Mouse (Mus musculus) heart, adult 2 months (tissue): ENCODE measurements around the gene Dpep2nb. TPM values are rescaled to one million over a fixed set of nuclear protein-coding genes. Genes with fewer than 3 reads are reported as not detected.

Experiments
- DNase-seq, 2 experiments: peaks; one replicate each; pipeline ENCODE4 v3.0.0; 2021
- H3K27ac ChIP-seq: fragments of 200-600 bp; 2 replicates; pipeline ENCODE4 v1.8.1; 2022
- H3K27me3 ChIP-seq: fragments of 200-500 bp; 2 replicates; pipeline ENCODE4 v1.6.1; 2012; ENCODE audit warnings: mild to moderate bottlenecking, low read length, inconsistent platforms, mixed read lengths; ENCODE audit not compliant: control insufficient read depth, insufficient read depth
- H3K36me3 ChIP-seq: fragments of 200-500 bp; 2 replicates; pipeline ENCODE4 v1.6.1; 2012; ENCODE audit warnings: low read length, inconsistent platforms; ENCODE audit not compliant: control insufficient read depth, insufficient read depth
- H3K4me1 ChIP-seq: fragments of 200-500 bp; 2 replicates; pipeline ENCODE4 v1.6.1; 2011; ENCODE audit warnings: low read length; ENCODE audit not compliant: control insufficient read depth, insufficient read depth
- H3K4me3 ChIP-seq: fragments of 200-600 bp; 2 replicates; pipeline ENCODE4 v1.8.1; 2022
- H3K79me2 ChIP-seq: fragments of 200-500 bp; replicated peaks from 2 replicates; pipeline ENCODE4 v1.6.1; 2012; ENCODE audit warnings: mild to moderate bottlenecking, inconsistent platforms, low read length, moderate library complexity, mixed read lengths; ENCODE audit not compliant: control insufficient read depth, insufficient read depth
- H3K9ac ChIP-seq: fragments of 200-500 bp; 2 replicates; pipeline ENCODE4 v1.6.1; 2012; ENCODE audit warnings: low read depth, mild to moderate bottlenecking, control low read depth, inconsistent platforms, low read length, mixed read lengths
- CTCF ChIP-seq: fragments of 200-600 bp; IDR thresholded peaks from 2 replicates; pipeline ENCODE4 v1.8.1; 2022; ENCODE audit warnings: antibody characterized with exemption, mild to moderate bottlenecking, moderate library complexity
- EP300 ChIP-seq: fragments of 200-500 bp; IDR thresholded peaks from 2 replicates; pipeline ENCODE4 v1.6.1; 2011; ENCODE audit warnings: low read depth, low read length, control low read depth; ENCODE audit not compliant: insufficient read depth
- POLR2A ChIP-seq: fragments of 200-500 bp; IDR thresholded peaks from 2 replicates; pipeline ENCODE4 v1.6.1; 2011; ENCODE audit warnings: mild to moderate bottlenecking, low read depth, low read length, control low read depth; ENCODE audit not compliant: insufficient read depth
- WGBS: fragments of 180-500 bp; shearing (Covaris S2); methylation state at CpG from one replicate; pipeline ENCODE4 v1.1.7; 2018; 5-methylcytosine and 5-hydroxymethylcytosine counted together
- intact Hi-C: fragments of 180-260 bp; cut with DNase I; formaldehyde crosslinking; loops from one replicate; pipeline ENCODE4 v1.15.1; 2025
- polyA plus RNA-seq: library from polyadenylated mRNA; depleted of rRNA; stranded (reverse); fragments of >200 nt; gene quantifications from 2 replicates; pipeline ENCODE4 v1.2.3, GENCODE M21; 2012
- total RNA-seq, 2 experiments: library from RNA; stranded (reverse); gene quantifications; 2 replicates each; pipeline ENCODE4 v1.2.3; 2021

Gene Dpep2nb
- total and polyA plus RNA-seq, 3 experiments: not detected

- TF ChIP-seq CTCF (no peak), POLR2A (no peak), EP300 (no peak)
- H3K27ac ChIP-seq: no peak overlapping the region
- H3K4me1 ChIP-seq: peaks cover 7% of the 10 kb centered on the region
- 84% methylated on average over 5 of the region's 5 CpGs for WGBS
- no peak overlapping the region for H3K4me3 ChIP-seq
- intact Hi-C loops: no loop called here
- H3K9ac ChIP-seq: no peak overlapping the region
- H3K27me3 ChIP-seq: no peaks in the 10 kb centered on the region
- no peak for DNase-seq
- H3K79me2 ChIP-seq: no peaks in the 10 kb centered on the region
- no peaks in the 10 kb centered on the region; the same call in 1 of the 2 replicates for H3K36me3 ChIP-seq
These were observed 42.3 kb upstream of the Dpep2nb start for GRCm38 (mm10) chr8:106047854-106048630.

- peak in 1 of 2 experiments; percentile 27 for DNase-seq
- peak overlapping the region; percentile 21 for H3K27ac ChIP-seq
- TF ChIP-seq POLR2A (no peak), CTCF (no peak), EP300 (no peak)
These were observed 41.2 kb upstream of the Dpep2nb start for GRCm38 (mm10) chr8:106046872-106047559.

GRCm38 (mm10) chr8:106044151-106044550 lies 38.4 kb upstream of the Dpep2nb start:
- TF ChIP-seq EP300 (peak; percentile 68; the same call in 1 of the 2 replicates), CTCF (0 out of 2 replicates have a peak, but pooled peaks have one; percentile 4), POLR2A (no peak)

More at GRCm38 (mm10) chr8:106046872-106047559, 41.2 kb upstream of the Dpep2nb start:
- no peaks in the 10 kb centered on the region; the same call in 1 of the 2 replicates for H3K36me3 ChIP-seq
- no peak overlapping the region for H3K4me3 ChIP-seq
- H3K9ac ChIP-seq: no peak overlapping the region
- H3K27me3 ChIP-seq: no peaks in the 10 kb centered on the region
- intact Hi-C loops: no loop called here
- no peaks in the 10 kb centered on the region for H3K79me2 ChIP-seq
- 81% methylated on average over 11 of the region's 11 CpGs for WGBS
- peaks cover 7% of the 10 kb centered on the region for H3K4me1 ChIP-seq

GRCm38 (mm10) chr8:106043055-106043454 lies 37.3 kb upstream of the Dpep2nb start:
- TF ChIP-seq POLR2A: no peak
- TF ChIP-seq CTCF: no peak
- no peak for TF ChIP-seq EP300
- Histone ChIP-seq H3K27me3 (no peaks in the 10 kb centered on the region), H3K4me1 (peaks cover 7% of the 10 kb centered on the region), H3K27ac (no peak overlapping the region; the same call in 1 of the 2 replicates), H3K36me3 (no peaks in the 10 kb centered on the region; the same call in 1 of the 2 replicates), H3K9ac (no peak overlapping the region), H3K79me2 (no peaks in the 10 kb centered on the region), H3K4me3 (no peak overlapping the region)
- no peak for DNase-seq
- 65% methylated on average over 2 of the region's 2 CpGs for WGBS
- intact Hi-C loops: no loop called here

More at GRCm38 (mm10) chr8:106044151-106044550, 38.4 kb upstream of the Dpep2nb start:
- peak; percentile 60 to 67 for DNase-seq
- Histone ChIP-seq H3K79me2 (no peaks in the 10 kb centered on the region), H3K36me3 (no peaks in the 10 kb centered on the region; the same call in 1 of the 2 replicates), H3K9ac (no peak overlapping the region), H3K27ac (peak overlapping the region; percentile 28; the same call in 1 of the 2 replicates), H3K27me3 (no peaks in the 10 kb centered on the region), H3K4me3 (no peak overlapping the region), H3K4me1 (peaks cover 7% of the 10 kb centered on the region)
- intact Hi-C loops: no loop called here
- 37% methylated on average over 3 of the region's 3 CpGs for WGBS

GRCm38 (mm10) chr8:106040218-106040617 lies 34.4 kb upstream of the Dpep2nb start:
- Histone ChIP-seq H3K4me3 (no peak overlapping the region), H3K36me3 (no peaks in the 10 kb centered on the region; the same call in 1 of the 2 replicates), H3K4me1 (peaks cover 5% of the 10 kb centered on the region), H3K9ac (no peak overlapping the region), H3K27me3 (no peaks in the 10 kb centered on the region), H3K27ac (no peak overlapping the region), H3K79me2 (no peaks in the 10 kb centered on the region)
- intact Hi-C loops: no loop called here
- TF ChIP-seq EP300 (no peak), CTCF (no peak), POLR2A (no peak)
- no peak for DNase-seq
- 71% methylated on average over 4 of the region's 4 CpGs for WGBS
